Mouse (Mus musculus) testis, adult 2 months (tissue): ENCODE data around the gene Gpr137.

Source experiments
- CTCF ChIP-seq: fragments of 200-500 bp; IDR thresholded peaks from 2 replicates; pipeline ENCODE4 v1.5.1; 2012; ENCODE audit warnings: low read depth, mild to moderate bottlenecking, inconsistent platforms, low read length, moderate library complexity; ENCODE audit not compliant: control insufficient read depth, insufficient read depth, insufficient replicate concordance
- POLR2A ChIP-seq: fragments of 200-500 bp; IDR thresholded peaks from 2 replicates; pipeline ENCODE4 v1.6.1; 2012; ENCODE audit warnings: low read depth, mild to moderate bottlenecking, inconsistent platforms, low read length, moderate library complexity; ENCODE audit not compliant: control insufficient read depth

- TF ChIP-seq CTCF (no peak), POLR2A (no peak)
Observed at GRCm38 (mm10) chr19:6906199-6906598, 36.1 kb downstream of the Gpr137 start.
